Mouse (Mus musculus): ENCODE measurements at regions not wholly inside any gene's neighbourhood (a gene's known extent, or its start where the extent isn't known, plus 50 kb on each side); places are given as distances from the start of the nearest gene placed in this dataset.
"Not testable (repeated sequence)": the region's sequence is repeated elsewhere in the genome, so short reads cannot be mapped to it uniquely, and the experiment has no call there.

GRCm38 (mm10) chr6:61042667-61043523, 118.1 kb downstream of the Mmrn1 start:
- peak; percentile 48 to 58 for DNase-seq (ENCODE audit: low spot score in 2 of 2)

- DNase-seq (ENCODE audit: low spot score in 2 of 2) = no peak
These were observed 119.0 kb downstream of the Mmrn1 start for GRCm38 (mm10) chr6:61043524-61044450.

- DNase-seq (ENCODE audit: low spot score in 2 of 2) = not testable (repeated sequence)
These were observed 122.9 kb downstream of the Mmrn1 start for GRCm38 (mm10) chr6:61047667-61048066.

GRCm38 (mm10) chr6:61063129-61063528, 117.0 kb upstream of the Ccser1 start:
- peak; percentile 38 to 45 for DNase-seq (ENCODE audit: low spot score in 2 of 2)

GRCm38 (mm10) chr6:61065769-61066168, 114.4 kb upstream of the Ccser1 start:
- DNase-seq (ENCODE audit: low spot score in 2 of 2) = no peak

- DNase-seq (ENCODE audit: low spot score in 2 of 2) = no peak
These were observed 113.4 kb upstream of the Ccser1 start for GRCm38 (mm10) chr6:61066501-61067282.

GRCm38 (mm10) chr6:61067355-61068116, 112.6 kb upstream of the Ccser1 start:
- DNase-seq (ENCODE audit: low spot score in 2 of 2) = no peak

- no peak for DNase-seq (ENCODE audit: low spot score in 2 of 2)
These were observed 112.0 kb upstream of the Ccser1 start for GRCm38 (mm10) chr6:61068117-61068489.

DNA sequence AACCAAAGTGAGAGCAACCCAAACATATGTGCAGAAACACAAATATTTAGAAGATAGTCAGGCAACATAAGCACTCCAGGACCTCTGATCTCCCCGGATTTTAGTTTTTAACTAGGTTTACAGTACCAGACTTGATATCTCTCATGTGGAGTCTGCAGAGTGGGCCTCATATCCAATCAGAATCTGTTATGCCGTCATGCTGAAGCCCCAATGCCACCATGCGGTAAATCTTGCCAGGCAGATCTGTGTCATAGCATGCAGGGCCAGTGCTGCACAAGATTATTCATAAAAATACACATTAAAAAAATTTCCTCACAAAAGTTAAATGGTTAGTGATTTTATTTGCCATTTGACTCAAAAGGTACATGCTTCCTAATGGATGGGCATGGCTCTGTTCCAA, 106.9 kb upstream of the Ccser1 start:
- no peak for DNase-seq (ENCODE audit: low spot score in 2 of 2)

DNA sequence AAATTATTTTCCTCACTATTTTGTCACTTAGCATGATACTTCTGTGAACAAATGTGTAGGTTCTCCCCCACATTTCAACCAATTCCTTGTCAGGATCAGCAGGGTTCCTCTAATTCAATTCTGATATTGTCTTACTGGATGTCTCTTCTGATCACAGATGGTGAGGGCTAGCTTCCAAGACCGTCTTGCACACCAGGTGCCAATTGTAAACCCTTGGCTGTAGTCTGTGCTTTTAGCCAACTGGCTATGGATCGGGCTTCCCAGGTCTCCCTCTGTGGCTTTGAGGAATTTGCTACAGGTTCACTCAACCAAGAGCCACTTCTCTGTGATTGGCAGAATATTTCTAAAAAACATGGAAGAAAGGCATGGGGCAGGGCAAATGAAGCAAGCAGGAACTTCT, 106.3 kb upstream of the Ccser1 start:
- DNase-seq (ENCODE audit: low spot score in 2 of 2) = no peak

DNA sequence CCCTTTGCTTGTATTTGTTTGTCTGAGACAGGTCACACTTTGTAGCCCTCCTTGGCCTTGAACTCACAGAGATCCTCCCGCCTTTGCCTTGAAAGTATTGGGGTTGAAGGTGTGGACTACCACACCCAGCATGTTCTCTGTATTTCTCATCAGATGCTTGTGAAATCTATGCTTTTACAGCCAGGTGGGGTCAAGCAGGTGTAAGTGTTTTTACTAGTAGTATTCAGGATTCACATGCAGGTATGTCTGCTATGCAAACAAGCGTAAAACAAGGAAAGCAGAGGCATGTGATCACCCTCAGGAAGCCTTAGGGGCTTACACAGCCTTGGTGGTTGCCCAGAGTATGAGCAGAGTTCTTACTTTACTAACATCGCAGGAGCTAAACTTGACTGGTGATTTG, 105.4 kb upstream of the Ccser1 start:
- DNase-seq (ENCODE audit: low spot score in 2 of 2) = no peak

- DNase-seq (ENCODE audit: low spot score in 2 of 2) = no peak
These were observed 101.6 kb upstream of the Ccser1 start for GRCm38 (mm10) chr6:61078559-61078958.

GRCm38 (mm10) chr6:61080661-61081060, 99.5 kb upstream of the Ccser1 start:
- no peak for DNase-seq (ENCODE audit: low spot score in 2 of 2)

GRCm38 (mm10) chr6:61083346-61083745, 96.8 kb upstream of the Ccser1 start:
- no peak for DNase-seq (ENCODE audit: low spot score in 2 of 2)

DNA sequence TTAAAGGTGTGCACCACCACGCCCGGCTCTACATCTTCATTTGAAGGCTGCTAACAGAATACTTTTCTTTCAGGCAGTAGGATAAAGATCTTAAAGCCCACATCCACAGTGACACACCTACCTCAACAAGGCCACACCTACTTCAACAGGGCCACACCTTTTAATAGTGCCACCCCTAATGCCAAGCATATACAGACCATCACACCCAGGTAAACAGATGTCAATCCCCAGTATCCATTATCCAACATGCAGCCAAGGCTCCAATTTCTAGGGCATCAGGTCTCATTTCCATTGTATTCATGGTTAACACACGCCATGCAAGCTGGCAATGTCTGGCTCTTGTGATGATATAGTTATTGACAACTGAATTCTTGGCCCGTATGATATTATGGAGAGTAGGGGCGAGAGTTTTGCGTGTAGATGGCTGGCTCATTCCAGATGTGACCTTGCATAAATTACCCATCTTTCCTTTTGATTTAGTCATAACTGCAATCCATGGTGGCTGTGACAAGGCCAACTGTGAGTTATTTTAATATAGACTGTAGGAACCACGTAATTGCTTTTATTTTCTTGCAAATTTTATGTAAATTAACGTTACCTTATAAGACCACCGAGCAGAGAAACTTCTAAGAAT, 80.7 kb upstream of the Ccser1 start:
- DNase-seq (ENCODE audit: low spot score in 2 of 2) = no peak

DNA sequence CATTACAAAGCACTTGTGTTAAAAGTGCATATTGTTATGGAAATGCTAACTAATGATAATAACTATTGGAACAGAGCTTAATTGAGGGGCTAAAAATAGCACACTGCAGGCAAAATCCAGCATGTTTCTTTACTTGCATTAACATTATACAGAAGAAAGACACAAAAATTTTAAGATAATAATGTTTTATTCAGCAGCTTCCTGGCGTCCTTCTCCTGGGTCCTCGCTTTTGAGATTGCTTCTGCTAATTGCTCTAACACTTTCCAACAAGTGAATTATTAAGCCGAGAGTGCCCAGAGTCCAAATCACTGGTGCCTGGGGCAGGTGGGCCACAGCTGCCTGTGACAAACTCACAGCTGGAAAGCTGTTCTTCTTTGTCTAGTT, 80.2 kb upstream of the Ccser1 start:
- DNase-seq (ENCODE audit: low spot score in 2 of 2) = no peak

DNA sequence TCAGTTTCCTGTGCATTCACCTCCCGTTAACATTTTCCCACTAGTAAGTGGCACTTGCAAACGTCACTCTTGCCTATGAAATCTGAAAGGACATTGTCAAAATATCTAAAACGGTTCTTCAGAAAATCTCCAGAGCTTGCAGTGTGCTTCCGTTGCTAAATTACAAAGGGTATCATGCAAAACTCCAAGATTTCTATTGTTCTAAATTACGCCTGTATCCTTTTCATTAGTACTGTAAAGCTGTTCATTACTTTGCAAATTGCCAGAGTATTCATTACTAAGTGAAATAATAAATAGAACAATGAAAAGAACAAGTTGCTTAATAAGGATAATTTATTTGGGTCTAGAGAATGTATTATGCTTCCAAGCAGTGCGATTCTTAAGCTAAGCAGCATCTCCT, 78.2 kb upstream of the Ccser1 start:
- no peak for DNase-seq (ENCODE audit: low spot score in 2 of 2)

DNA sequence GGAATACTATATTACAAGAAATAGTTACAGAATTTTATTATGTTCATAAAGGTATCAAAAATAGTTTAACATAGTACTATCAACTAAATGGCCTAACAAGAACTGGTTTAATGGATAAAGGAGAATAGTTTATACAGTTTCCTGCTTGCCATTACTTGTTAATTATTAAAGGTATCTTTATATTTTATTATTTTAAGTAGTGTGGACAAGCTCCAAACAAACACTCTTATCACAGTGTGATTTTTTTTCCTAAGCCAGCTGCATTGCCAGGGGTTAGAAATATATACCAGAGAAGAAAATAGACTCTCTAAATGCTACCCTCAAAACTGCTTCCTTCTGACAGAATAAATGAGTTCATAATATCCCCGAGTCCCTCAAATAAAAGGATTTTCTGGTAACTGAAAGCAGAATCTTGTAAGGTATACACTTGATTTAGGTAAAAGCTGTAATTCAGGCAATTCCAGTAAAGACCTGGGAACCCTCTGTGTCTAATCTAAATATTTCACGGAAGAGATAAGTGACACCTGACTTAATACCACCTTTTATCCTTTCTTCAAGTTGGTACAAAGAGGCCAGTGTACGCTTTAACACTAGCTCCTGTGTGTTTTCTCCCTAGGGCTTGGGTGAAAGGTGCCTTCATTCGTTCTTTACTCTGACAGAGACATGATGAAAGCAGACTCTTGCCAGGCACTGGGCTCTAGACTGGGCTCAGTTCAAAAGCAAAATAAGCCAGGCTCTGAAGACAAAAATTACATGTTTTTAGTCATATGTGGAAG, 76.5 kb upstream of the Ccser1 start:
- DNase-seq (ENCODE audit: low spot score in 2 of 2) = no peak

DNA sequence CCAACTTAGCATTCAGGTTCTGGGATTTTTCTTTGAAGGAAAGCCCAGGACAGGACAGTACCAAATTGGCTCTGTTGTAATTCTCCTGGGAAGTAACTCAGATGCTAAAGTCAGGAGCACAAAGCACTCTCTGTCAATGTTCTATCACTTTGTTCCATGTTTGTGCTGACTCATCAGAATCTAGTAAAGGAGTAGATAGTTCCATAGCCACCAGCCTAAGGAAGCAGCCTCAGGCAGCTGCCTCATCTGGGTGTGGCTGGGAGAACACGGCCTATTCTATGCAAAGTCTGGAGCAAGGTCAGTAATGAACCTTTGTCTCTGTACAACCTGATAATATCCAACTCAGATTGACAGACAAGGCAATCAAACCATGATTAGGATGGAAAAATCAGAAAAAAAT, 64.9 kb upstream of the Ccser1 start:
- DNase-seq (ENCODE audit: low spot score in 2 of 2) = no peak

GRCm38 (mm10) chr6:61119590-61119989, 60.5 kb upstream of the Ccser1 start:
- DNase-seq (ENCODE audit: low spot score in 2 of 2) = no peak

Data from right cerebral cortex, postnatal 10 days (tissue).